Mouse (Mus musculus): ENCODE results near the gene Barhl2.

Gene Barhl2

GRCm38 (mm10) chr5:106455106-106455920, 2.7 kb downstream of the Barhl2 start:
- no peak for DNase-seq (ENCODE audit: low spot score)

- DNase-seq (ENCODE audit: low spot score) = no peak
These were observed 3.4 kb downstream of the Barhl2 start for GRCm38 (mm10) chr5:106454411-106455105.

GRCm38 (mm10) chr5:106453886-106454321, 4.1 kb downstream of the Barhl2 start:
- DNase-seq (ENCODE audit: low spot score) = no peak

- DNase-seq (ENCODE audit: low spot score) = no peak
These were observed 4.6 kb downstream of the Barhl2 start for GRCm38 (mm10) chr5:106453181-106453885.

- DNase-seq (ENCODE audit: low spot score) = no peak
These were observed 5.3 kb downstream of the Barhl2 start for GRCm38 (mm10) chr5:106452686-106453085.

- no peak for DNase-seq (ENCODE audit: low spot score)
These were observed 6.1 kb downstream of the Barhl2 start for GRCm38 (mm10) chr5:106451681-106452440.

- no peak for DNase-seq (ENCODE audit: low spot score)
These were observed 7.4 kb downstream of the Barhl2 start for GRCm38 (mm10) chr5:106450426-106451160.

- no peak for DNase-seq (ENCODE audit: low spot score)
These were observed 8.1 kb downstream of the Barhl2 start for GRCm38 (mm10) chr5:106449720-106450425.

GRCm38 (mm10) chr5:106448798-106449125, 9.2 kb downstream of the Barhl2 start:
- no peak for DNase-seq (ENCODE audit: low spot score)

GRCm38 (mm10) chr5:106447951-106448797, 9.8 kb downstream of the Barhl2 start:
- no peak for DNase-seq (ENCODE audit: low spot score)

GRCm38 (mm10) chr5:106447091-106447820, 10.7 kb downstream of the Barhl2 start:
- DNase-seq (ENCODE audit: low spot score) = no peak

GRCm38 (mm10) chr5:106446593-106446992, 11.4 kb downstream of the Barhl2 start:
- DNase-seq (ENCODE audit: low spot score) = no peak

GRCm38 (mm10) chr5:106445681-106446080, 12.3 kb downstream of the Barhl2 start:
- DNase-seq (ENCODE audit: low spot score) = no peak

- no peak for DNase-seq (ENCODE audit: low spot score)
These were observed 19.1 kb downstream of the Barhl2 start for GRCm38 (mm10) chr5:106438916-106439315.

- no peak for DNase-seq (ENCODE audit: low spot score)
These were observed 31.9 kb downstream of the Barhl2 start for GRCm38 (mm10) chr5:106426069-106426468.

GRCm38 (mm10) chr5:106420871-106421270, 37.1 kb downstream of the Barhl2 start:
- DNase-seq (ENCODE audit: low spot score) = no peak

GRCm38 (mm10) chr5:106420370-106420769, 37.6 kb downstream of the Barhl2 start:
- DNase-seq (ENCODE audit: low spot score) = no peak

- DNase-seq (ENCODE audit: low spot score) = peak; percentile 4
These were observed 40.8 kb downstream of the Barhl2 start for GRCm38 (mm10) chr5:106417210-106417609.

GRCm38 (mm10) chr5:106416550-106416949, 41.4 kb downstream of the Barhl2 start:
- no peak for DNase-seq (ENCODE audit: low spot score)

Data from ovary, postnatal 36 days (tissue).